Mouse (Mus musculus) heart, embryonic 14.5 days (tissue): ENCODE results near the gene Akt2. TPM values are rescaled to one million over a fixed set of nuclear protein-coding genes. Genes with fewer than 3 reads are reported as not detected.

ENCODE experiments used
- ATAC-seq: fragments of 200-750 bp; cut with Nextera tagmentation; 2 replicates; pipeline ENCODE4 v1.8.0; 2017; ENCODE audit warnings: low read depth, moderate TSS enrichment; ENCODE audit not compliant: insufficient number of reproducible peaks, insufficient read depth, low FRiP score
- H3K27ac ChIP-seq, 2 experiments: fragments of 200-500 bp in 1 of 2; fragments of 300-500 bp in 1 of 2; sonication (generic) in 1 of 2; replicated peaks in 1 of 2; 2 replicates each; pipeline ENCODE4 v1.5.1; 2012 to 2014; ENCODE audit warnings: low read depth in 2 of 2, low read length in 2 of 2, control low read depth in 1 of 2, mild to moderate bottlenecking in 1 of 2, mixed read lengths in 1 of 2; ENCODE audit not compliant: control insufficient read depth in 1 of 2, insufficient read depth in 1 of 2
- H3K27me3 ChIP-seq: fragments of 300-500 bp; sonication (generic); 2 replicates; pipeline ENCODE4 v1.6.1; 2014; ENCODE audit warnings: mild to moderate bottlenecking, low read length, control low read depth; ENCODE audit not compliant: control insufficient read depth, insufficient read depth
- H3K36me3 ChIP-seq: fragments of 300-500 bp; sonication (generic); 2 replicates; pipeline ENCODE4 v1.6.1; 2014; ENCODE audit warnings: mild to moderate bottlenecking, control low read depth, low read length, mixed read lengths; ENCODE audit not compliant: control insufficient read depth, insufficient read depth
- H3K4me1 ChIP-seq, 2 experiments: fragments of 200-500 bp in 1 of 2; fragments of 300-500 bp in 1 of 2; sonication (generic) in 1 of 2; 2 replicates each; pipeline ENCODE4 v1.6.1; 2012 to 2014; ENCODE audit warnings: low read length in 2 of 2, control low read depth in 1 of 2, mixed read lengths in 1 of 2; ENCODE audit not compliant: control insufficient read depth in 2 of 2, insufficient read depth in 2 of 2
- H3K4me2 ChIP-seq: fragments of 300-500 bp; sonication (generic); 2 replicates; pipeline ENCODE4 v1.6.1; 2014; ENCODE audit warnings: mild to moderate bottlenecking, low read length
- H3K4me3 ChIP-seq, 2 experiments: fragments of 200-500 bp in 1 of 2; fragments of 300-500 bp in 1 of 2; sonication (generic) in 1 of 2; 2 replicates each; pipeline ENCODE4 v1.5.1; 2012 to 2014; ENCODE audit warnings: low read length in 2 of 2, mild to moderate bottlenecking in 2 of 2, control low read depth in 1 of 2, low read depth in 1 of 2, moderate library complexity in 1 of 2; ENCODE audit not compliant: control insufficient read depth in 1 of 2, insufficient read depth in 1 of 2
- H3K9ac ChIP-seq: fragments of 300-500 bp; sonication (generic); 2 replicates; pipeline ENCODE4 v1.6.1; 2014; ENCODE audit warnings: mild to moderate bottlenecking, low read length
- H3K9me3 ChIP-seq: fragments of 300-500 bp; sonication (generic); 2 replicates; pipeline ENCODE4 v1.6.1; 2016; ENCODE audit warnings: low read length, control low read depth; ENCODE audit not compliant: control insufficient read depth
- WGBS: fragments of 180-500 bp; shearing (Covaris S2); extraction: QIAGEN DNeasy Blood & Tissue Kit; methylation state at CpG from one replicate; pipeline ENCODE4 v1.1.7; 2014; 5-methylcytosine and 5-hydroxymethylcytosine counted together
- polyA plus RNA-seq: library from polyadenylated mRNA; unstranded; fragments of >200 nt; fragmentation: Nextera tagmentation; extraction: Ambion mirVana; gene quantifications from 2 replicates; pipeline ENCODE4 v1.2.1, GENCODE M21; 2014

The Akt2 gene
- 66.5 and 76.0 TPM in 2 replicates for polyA plus RNA-seq

DNA sequence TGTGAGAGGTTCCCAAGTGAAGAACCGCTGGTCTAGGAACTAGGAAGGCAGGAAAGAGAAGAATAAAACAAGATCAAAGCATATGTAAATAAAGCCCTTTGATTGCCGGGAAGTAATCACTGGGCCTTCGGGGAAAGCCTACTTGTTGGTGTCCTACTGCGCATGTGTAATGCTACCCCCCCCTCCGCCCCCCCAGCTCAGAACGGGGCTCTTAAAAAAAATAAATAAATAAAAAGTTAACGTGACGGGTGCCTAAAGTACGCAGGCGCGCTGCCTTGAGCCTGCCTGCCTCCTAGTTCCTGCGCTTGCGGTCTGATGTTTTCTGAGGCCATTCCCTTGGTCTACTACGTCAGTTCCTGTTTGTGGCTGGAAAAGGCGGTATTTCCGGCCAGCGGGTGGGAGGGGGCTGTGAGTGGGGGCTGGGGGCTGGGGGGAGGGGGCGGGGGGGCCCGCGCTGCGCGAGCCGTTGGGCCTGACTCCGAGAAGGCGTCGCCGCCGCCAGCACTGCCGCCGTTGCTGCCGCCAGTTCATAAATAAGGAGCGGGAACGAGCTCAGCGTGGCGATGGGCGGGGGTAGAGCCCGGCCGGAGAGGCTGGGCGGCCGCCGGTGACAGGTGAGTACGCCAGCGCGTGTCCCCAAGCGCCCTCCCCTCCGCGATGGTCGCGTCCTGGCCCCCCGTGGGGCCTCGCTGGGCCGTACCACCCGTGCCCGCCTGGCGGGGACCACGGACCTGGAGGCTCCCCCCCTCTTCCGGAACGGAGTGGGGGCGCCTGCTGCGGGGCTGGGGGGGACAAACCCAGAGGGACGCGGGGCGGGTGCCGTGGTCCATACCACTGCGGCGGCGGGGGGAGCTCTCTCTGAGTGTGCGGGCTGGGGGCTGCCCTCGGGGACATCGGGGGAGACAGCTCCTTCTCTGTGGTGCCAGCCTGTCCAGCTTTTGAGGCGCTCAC lies at the start of gene Akt2:
TSS of gene Akt2 (plus strand) at position 287 of the 951 bp plus-strand sequence.
- Histone ChIP-seq H3K27me3 (no peaks in the 10 kb centered on the region), H3K4me1 (peaks cover 13 to 35% of the 10 kb centered on the region in 2 experiments), H3K27ac (peak within 1 kb of the TSS; percentile 97 to 98), H3K9me3 (no peaks in the 10 kb centered on the region), H3K4me2 (peak within 1 kb of the TSS; percentile 77), H3K36me3 (peaks cover 12% of the 10 kb centered on the region; the same call in 1 of the 2 replicates), H3K9ac (peak within 1 kb of the TSS; percentile 94), H3K4me3 (peak within 1 kb of the TSS; percentile 83 to 90)
- WGBS = under 1% methylated on average over 59 of the region's 71 CpGs
- ATAC-seq = peak; percentile 93

DNA sequence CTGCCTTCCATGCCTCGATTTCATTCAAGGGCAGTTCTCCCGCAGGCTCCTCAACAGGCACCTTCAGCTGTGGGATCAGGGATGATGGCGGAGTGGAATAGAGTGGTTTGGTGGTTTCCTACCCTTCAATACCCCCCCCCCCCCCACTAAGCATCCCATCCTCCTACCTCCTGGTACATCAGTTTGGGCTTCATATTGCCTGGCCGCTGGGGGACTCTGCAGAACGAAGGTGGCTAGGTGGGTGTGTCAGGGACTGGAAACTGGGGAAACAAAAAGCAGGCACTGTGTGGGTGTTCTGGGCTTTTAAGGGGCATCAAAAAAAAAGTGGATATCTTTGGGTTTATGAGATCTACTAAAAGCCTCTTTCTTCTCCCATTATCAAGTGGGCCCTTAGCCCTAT lies 49.4 kb upstream of the Akt2 start:
- no peaks in the 10 kb centered on the region for H3K9me3 ChIP-seq
- H3K27ac ChIP-seq = no peak overlapping the region
- H3K27me3 ChIP-seq = no peaks in the 10 kb centered on the region
- peaks cover 5 to 15% of the 10 kb centered on the region in 2 experiments; a peak in 3 of 4 replicates for H3K4me1 ChIP-seq
- no peak for ATAC-seq
- H3K4me2 ChIP-seq = peak overlapping the region; percentile 96
- H3K9ac ChIP-seq = peak overlapping the region; percentile 78
- peaks cover 21% of the 10 kb centered on the region; the same call in 1 of the 2 replicates for H3K36me3 ChIP-seq
- peak overlapping the region; percentile 41 to 50; a peak in 3 of 4 replicates for H3K4me3 ChIP-seq
- WGBS = 52% methylated on average over 5 of the region's 5 CpGs

DNA sequence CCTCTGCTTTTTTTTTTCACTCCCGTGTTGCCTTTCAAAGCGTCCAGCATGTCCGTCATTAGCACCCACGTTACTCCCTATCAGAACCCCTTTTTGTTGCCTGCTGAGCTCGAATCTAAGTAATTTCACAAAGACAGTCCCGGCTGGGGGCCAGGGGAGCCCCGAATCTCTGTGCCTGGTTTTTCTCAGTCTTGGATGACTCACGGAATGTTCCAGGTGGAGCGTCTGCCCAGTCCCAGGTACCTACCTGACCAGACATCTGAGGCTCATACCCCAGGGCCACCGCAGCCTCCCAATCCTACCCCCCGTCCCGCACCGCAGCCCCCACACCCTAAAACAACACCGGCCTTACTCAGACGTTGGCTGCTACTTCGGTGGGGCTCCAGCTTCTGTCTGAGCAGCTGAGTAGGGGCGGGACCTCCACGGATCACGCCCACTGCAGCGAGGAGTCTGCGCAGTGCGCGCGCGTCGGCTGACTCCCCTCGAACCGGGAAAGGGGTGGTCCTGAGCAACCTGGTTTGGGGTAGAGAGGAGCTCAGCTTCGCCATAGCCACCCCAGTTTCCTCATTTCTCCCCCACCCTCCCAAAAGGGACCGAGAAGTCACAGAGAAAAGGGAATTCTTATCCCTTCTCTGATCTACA lies 48.8 kb upstream of the Akt2 start:
- 2% methylated on average over 30 of the region's 30 CpGs for WGBS
- peak; percentile 78 for ATAC-seq

DNA sequence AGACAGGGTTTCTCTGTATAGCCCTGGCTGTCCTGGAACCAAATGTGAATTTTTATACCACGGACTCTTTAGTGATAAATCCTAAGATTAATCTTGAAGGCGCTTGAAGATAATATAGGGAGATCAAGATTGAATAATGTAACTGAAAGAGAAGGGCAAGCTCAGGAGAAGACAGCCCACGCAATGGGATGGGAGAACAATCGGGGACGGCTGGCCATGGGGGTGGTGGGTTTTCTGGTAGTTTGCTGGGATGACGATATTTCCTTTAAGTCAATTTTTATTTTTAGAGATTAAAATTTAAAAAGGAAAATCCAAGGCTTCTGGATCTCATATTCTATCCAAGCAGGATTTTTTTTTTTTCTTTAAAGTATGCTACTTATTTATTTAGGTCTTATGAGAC lies 48.3 kb upstream of the Akt2 start:
- Histone ChIP-seq H3K9ac (peak overlapping the region; percentile 78), H3K36me3 (peaks cover 21% of the 10 kb centered on the region; the same call in 1 of the 2 replicates), H3K4me2 (peak overlapping the region; percentile 96), H3K4me1 (peaks cover 5 to 15% of the 10 kb centered on the region in 2 experiments; a peak in 3 of 4 replicates), H3K27me3 (no peaks in the 10 kb centered on the region), H3K9me3 (no peaks in the 10 kb centered on the region), H3K27ac (no peak overlapping the region), H3K4me3 (peak overlapping the region; percentile 41 to 50)
- no peak for ATAC-seq
- 38% methylated on average over 6 of the region's 6 CpGs for WGBS

More for the DNA sequence above, 48.8 kb upstream of the Akt2 start:
- Histone ChIP-seq H3K9ac (peak overlapping the region; percentile 78), H3K36me3 (peaks cover 21% of the 10 kb centered on the region; the same call in 1 of the 2 replicates), H3K4me2 (peak overlapping the region; percentile 96), H3K27me3 (no peaks in the 10 kb centered on the region), H3K4me1 (peaks cover 5 to 15% of the 10 kb centered on the region in 2 experiments; a peak in 3 of 4 replicates), H3K27ac (no peak overlapping the region), H3K9me3 (no peaks in the 10 kb centered on the region), H3K4me3 (peak overlapping the region; percentile 41 to 50)

DNA sequence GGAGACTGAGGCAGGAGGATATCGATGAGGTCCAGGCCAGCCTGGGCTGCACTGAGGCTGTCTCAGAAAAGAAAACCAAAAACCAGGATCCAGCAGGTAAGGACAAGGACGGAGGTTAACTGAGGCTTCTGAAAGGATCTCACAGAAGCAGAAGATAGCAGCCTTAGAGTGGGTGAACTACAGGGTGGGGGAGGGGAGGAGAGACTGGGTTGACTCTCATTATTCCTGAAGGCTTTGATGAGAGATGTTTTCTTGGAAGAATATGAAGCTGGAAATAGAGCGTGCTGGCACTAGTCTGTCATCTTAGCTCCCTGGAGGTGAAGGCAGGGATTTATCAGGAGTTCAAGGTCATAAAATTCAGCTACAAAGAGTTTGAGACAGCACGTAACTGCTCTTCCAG lies 47.5 kb upstream of the Akt2 start:
- no peak overlapping the region for H3K9ac ChIP-seq
- WGBS = 63% methylated on average over 4 of the region's 4 CpGs
- no peaks in the 10 kb centered on the region for H3K27me3 ChIP-seq
- no peak for ATAC-seq
- H3K36me3 ChIP-seq = peaks cover 21% of the 10 kb centered on the region; the same call in 1 of the 2 replicates
- peaks cover 5 to 15% of the 10 kb centered on the region in 2 experiments; a peak in 3 of 4 replicates for H3K4me1 ChIP-seq
- no peak overlapping the region for H3K4me3 ChIP-seq
- no peaks in the 10 kb centered on the region for H3K9me3 ChIP-seq
- H3K27ac ChIP-seq = no peak overlapping the region
- no peak overlapping the region for H3K4me2 ChIP-seq

DNA sequence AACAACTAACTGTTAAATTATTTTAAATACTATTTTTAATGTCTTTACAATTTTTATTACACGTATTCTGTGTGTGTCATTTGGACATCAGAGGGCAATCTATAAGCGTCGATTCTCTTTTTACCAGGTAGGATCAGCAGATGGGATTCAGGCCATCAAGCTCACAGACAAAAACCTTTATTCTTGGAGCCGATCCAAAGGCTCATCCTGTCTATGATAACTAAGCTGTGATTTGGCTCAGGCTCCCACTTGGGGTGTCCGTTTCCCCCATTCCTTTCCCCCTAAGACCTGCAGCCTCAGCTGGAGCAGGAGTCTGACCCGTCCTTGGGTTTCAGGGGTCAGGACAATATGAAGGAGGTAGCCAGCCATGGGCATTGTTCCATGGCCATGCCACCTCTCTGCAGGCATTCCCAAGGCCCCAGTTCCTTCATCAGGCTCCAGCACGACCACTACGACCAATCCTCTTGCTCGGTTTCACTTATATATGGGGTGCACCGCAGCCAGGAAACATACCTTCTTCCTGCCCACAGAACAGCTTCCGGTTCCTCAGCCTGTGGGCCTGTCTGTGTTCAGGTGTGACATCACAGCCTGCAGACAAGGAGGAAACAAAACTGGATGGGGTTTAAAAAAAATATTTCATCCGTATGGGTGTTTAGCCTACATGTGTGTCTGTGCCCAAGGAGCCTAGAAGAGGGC lies 46.5 kb upstream of the Akt2 start:
- H3K4me2 ChIP-seq = no peak overlapping the region; the same call in 1 of the 2 replicates
- H3K36me3 ChIP-seq = peaks cover 11% of the 10 kb centered on the region; the same call in 1 of the 2 replicates
- H3K4me3 ChIP-seq = no peak overlapping the region
- H3K9me3 ChIP-seq = no peaks in the 10 kb centered on the region
- peaks cover 5 to 15% of the 10 kb centered on the region in 2 experiments; a peak in 3 of 4 replicates for H3K4me1 ChIP-seq
- no peaks in the 10 kb centered on the region for H3K27me3 ChIP-seq
- no peak overlapping the region for H3K9ac ChIP-seq
- 77% methylated on average over 12 of the region's 12 CpGs for WGBS
- ATAC-seq = no peak
- H3K27ac ChIP-seq = no peak overlapping the region

DNA sequence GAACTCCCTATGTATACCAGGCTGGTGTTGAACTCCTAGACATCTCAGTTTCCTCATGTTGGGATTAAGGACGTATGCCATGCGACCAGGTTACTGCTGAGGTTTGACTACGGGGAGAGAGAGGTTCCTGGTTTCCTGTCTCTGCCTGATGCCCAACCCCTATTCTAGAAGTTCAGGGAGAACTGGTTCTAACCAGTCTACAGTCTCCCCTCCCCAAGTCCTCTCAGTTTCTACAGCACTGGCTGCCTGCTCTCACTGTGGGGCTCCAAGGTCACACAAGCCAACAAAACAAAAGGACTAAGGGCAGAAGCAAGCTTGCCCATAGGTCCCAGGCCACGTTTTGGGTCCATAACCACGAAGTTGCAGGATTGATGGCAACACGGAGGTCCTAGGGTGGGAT lies 41.8 kb upstream of the Akt2 start:
- Histone ChIP-seq H3K4me3 (no peak overlapping the region), H3K4me1 (peaks cover 7 to 15% of the 10 kb centered on the region in 2 experiments; a peak in 3 of 4 replicates), H3K27me3 (no peaks in the 10 kb centered on the region), H3K9me3 (no peaks in the 10 kb centered on the region), H3K36me3 (no peaks in the 10 kb centered on the region), H3K4me2 (no peak overlapping the region), H3K27ac (no peak overlapping the region), H3K9ac (no peak overlapping the region)
- no peak for ATAC-seq
- WGBS = 71% methylated on average over 6 of the region's 6 CpGs
